Mouse (Mus musculus) olfactory bulb, adult 2 months (tissue): ENCODE data around the gene Spesp1.

Experiments
- CTCF ChIP-seq: fragments of 200-500 bp; IDR thresholded peaks from 2 replicates; pipeline ENCODE4 v1.5.1; 2012; ENCODE audit warnings: low read depth, mild to moderate bottlenecking, low read length, moderate library complexity; ENCODE audit not compliant: insufficient read depth
- POLR2A ChIP-seq: fragments of 200-500 bp; IDR thresholded peaks from 2 replicates; pipeline ENCODE4 v1.6.1; 2012; ENCODE audit warnings: mild to moderate bottlenecking, low read depth, low read length, moderate library complexity; ENCODE audit not compliant: insufficient read depth

GRCm38 (mm10) chr9:62250296-62250695, 31.7 kb downstream of the Spesp1 start:
- TF ChIP-seq CTCF (no peak), POLR2A (no peak)
